In the genomic region with DNA sequence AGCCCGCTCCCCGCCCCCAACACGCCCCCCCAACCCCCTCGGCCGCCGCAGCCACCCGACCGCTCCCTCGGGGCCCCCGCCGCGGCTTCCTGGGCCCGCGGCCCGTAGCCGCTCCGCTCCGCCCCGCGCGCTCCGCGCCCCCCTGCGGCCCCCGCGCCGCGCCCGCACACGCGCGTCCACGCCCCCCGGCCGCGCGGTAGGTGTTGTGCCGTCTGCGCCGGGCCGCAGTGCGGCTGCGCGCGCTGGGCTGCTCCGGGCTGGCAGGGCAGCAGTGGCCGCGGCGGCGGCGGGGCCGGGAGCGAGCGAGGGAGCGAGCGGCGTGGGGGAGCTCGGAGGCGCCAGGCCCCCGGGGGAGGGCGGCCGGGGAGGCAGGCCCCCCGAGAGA, we compare ENCODE assay signal across 8 mouse cellular contexts. TPM values are rescaled to one million over a fixed set of nuclear protein-coding genes. Genes with fewer than 3 reads are reported as not detected.
DNase-seq lines count a peak whose midpoint lies in the region; ATAC-seq lines count a peak whose summit lies in the region.

Gene Rfx7, plus strand, starts transcription at position 245 of the 385 bp plus-strand sequence.

- H3K4me3 ChIP-seq in lung, embryonic 16.5 days (ENCODE audit: low read length), result peak within 1 kb of the TSS; percentile 93

- no peaks in the 10 kb centered on the region for H3K36me3 ChIP-seq in lung, embryonic 16.5 days (ENCODE audit: control insufficient read depth, insufficient read depth, low read length)

- H3K27ac ChIP-seq in lung, embryonic 16.5 days (ENCODE audit: low read length), result peak within 1 kb of the TSS; percentile 99

- peaks cover 11% of the 10 kb centered on the region for H3K4me1 ChIP-seq in lung, embryonic 16.5 days (replicated peaks; ENCODE audit: control insufficient read depth, insufficient read depth, low read length)

- WGBS in lung, embryonic 16.5 days, result 0% methylated on average over 20 of the region's 63 CpGs

- no peak for ATAC-seq in hematopoietic stem cell, adult 5-6 weeks (replicated peaks in 1 of 2; ENCODE audit: insufficient read depth in 1 of 2, low FRiP score in 2 of 2, low TSS enrichment in 1 of 2, low read depth in 1 of 2, poor library complexity in 2 of 2, severe bottlenecking in 2 of 2)
- ATAC-seq in lung, embryonic 16.5 days (ENCODE audit: low read depth), result peak; percentile 92

- DNase-seq in R1 (ENCODE audit: low read depth, low spot score), result peak; percentile 63
- DNase-seq in cerebellum, adult 8-10 months, result peak; percentile 75
- peak; percentile 70 for DNase-seq in forelimb bud, embryonic 11.5 days (ENCODE audit: low read depth, low spot score)
- DNase-seq in layer of hippocampus, postnatal 10 days (ENCODE audit: low spot score in 2 of 2), result peak; percentile 78 to 83
- peak; percentile 33 for DNase-seq in ovary, postnatal 10 days (ENCODE audit: low spot score)
- peak; percentile 76 for DNase-seq in urinary bladder, postnatal 14 days (ENCODE audit: low spot score)

- no peaks in the 10 kb centered on the region for H3K9me3 ChIP-seq in lung, embryonic 16.5 days (ENCODE audit: control insufficient read depth, low read length)

- no peaks in the 10 kb centered on the region for H3K27me3 ChIP-seq in lung, embryonic 16.5 days (ENCODE audit: control insufficient read depth, insufficient read depth, low read depth, low read length)

- peak within 1 kb of the TSS; percentile 97 for H3K9ac ChIP-seq in lung, embryonic 16.5 days (ENCODE audit: low read length)

- H3K4me2 ChIP-seq in lung, embryonic 16.5 days (ENCODE audit: low read depth, low read length), result peak within 1 kb of the TSS; percentile 83

RNA-seq across cellular contexts. Expression of gene Rfx7, which starts in this region (rescaled TPM):
- total RNA-seq in hematopoietic stem cell, adult 5-6 weeks (2017), result 38.4 and 43.1 TPM in 2 replicates
- total RNA-seq in layer of hippocampus, postnatal 10 days (2021), result 10 to 100 TPM; 33.8 to 34.3 TPM
- 8.1 and 8.7 TPM in 2 replicates for polyA plus RNA-seq in lung, embryonic 16.5 days (2015; fragmentation: Nextera tagmentation; extraction: Ambion mirVana)
